Mouse (Mus musculus) layer of hippocampus, adult 9-11 months (tissue): Measurements from ENCODE around the gene Rnf114.

Experiments
- DNase-seq: peaks from one replicate; pipeline ENCODE4 v3.0.0; 2022

Rnf114 gene

GRCm38 (mm10) chr2:167541324-167541723 is 48.9 kb downstream of the Rnf114 start:
- DNase-seq, result no peak

GRCm38 (mm10) chr2:167541761-167542160 is 49.3 kb downstream of the Rnf114 start:
- DNase-seq, result no peak

GRCm38 (mm10) chr2:167542361-167542760 is 49.9 kb downstream of the Rnf114 start:
- DNase-seq, result no peak

- no peak for DNase-seq
Observed at GRCm38 (mm10) chr2:167543121-167544003, 50.9 kb downstream of the Rnf114 start.

GRCm38 (mm10) chr2:167544004-167544356 is 51.5 kb downstream of the Rnf114 start:
- DNase-seq, result no peak

- no peak for DNase-seq
Observed at GRCm38 (mm10) chr2:167544456-167544855, 52.0 kb downstream of the Rnf114 start.

GRCm38 (mm10) chr2:167546447-167547195 is 54.2 kb downstream of the Rnf114 start:
- DNase-seq, result no peak

- DNase-seq, result no peak
Observed at GRCm38 (mm10) chr2:167547444-167547843, 55.0 kb downstream of the Rnf114 start.

GRCm38 (mm10) chr2:167548961-167549360 is 56.5 kb downstream of the Rnf114 start:
- no peak for DNase-seq

- DNase-seq, result no peak
Observed at GRCm38 (mm10) chr2:167550341-167550854, 58.0 kb downstream of the Rnf114 start.

GRCm38 (mm10) chr2:167551342-167551920 is 59.0 kb downstream of the Rnf114 start:
- DNase-seq, result no peak

- DNase-seq, result no peak
Observed at GRCm38 (mm10) chr2:167552292-167552691, 59.8 kb downstream of the Rnf114 start.

- no peak for DNase-seq
Observed at GRCm38 (mm10) chr2:167552927-167553402, 60.5 kb downstream of the Rnf114 start.

- DNase-seq, result no peak
Observed at GRCm38 (mm10) chr2:167555766-167556165, 63.3 kb downstream of the Rnf114 start.

- DNase-seq, result no peak
Observed at GRCm38 (mm10) chr2:167559413-167559812, 67.0 kb downstream of the Rnf114 start.

GRCm38 (mm10) chr2:167562101-167562500 is 69.7 kb downstream of the Rnf114 start:
- no peak for DNase-seq

- no peak for DNase-seq
Observed at GRCm38 (mm10) chr2:167563035-167563434, 70.6 kb downstream of the Rnf114 start.

- DNase-seq, result no peak
Observed at GRCm38 (mm10) chr2:167563703-167564102, 71.3 kb downstream of the Rnf114 start.

GRCm38 (mm10) chr2:167564551-167565311 is 72.3 kb downstream of the Rnf114 start:
- DNase-seq, result no peak

GRCm38 (mm10) chr2:167565312-167565656 is 72.8 kb downstream of the Rnf114 start:
- no peak for DNase-seq

GRCm38 (mm10) chr2:167565682-167566081 is 73.2 kb downstream of the Rnf114 start:
- DNase-seq, result no peak
